Mouse (Mus musculus) heart, postnatal 25 days (tissue): ENCODE measurements around the gene Syn3. TPM values are rescaled to one million over a fixed set of nuclear protein-coding genes. Genes with fewer than 3 reads are reported as not detected.

Experiments used
- DNase-seq: peaks from one replicate; pipeline ENCODE4 v3.0.0; 2022; ENCODE audit warnings: low spot score
- intact Hi-C: fragments of 180-260 bp; cut with DNase I; formaldehyde crosslinking; loops from one replicate; pipeline ENCODE4 v1.15.1; 2025
- total RNA-seq, 2 experiments: library from RNA; stranded (reverse); gene quantifications; 2 replicates each; pipeline ENCODE4 v1.2.3; 2021

The Syn3 gene
- total RNA-seq, 2 experiments from 2014 or later: 0.44 to 0.53 TPM

DNA sequence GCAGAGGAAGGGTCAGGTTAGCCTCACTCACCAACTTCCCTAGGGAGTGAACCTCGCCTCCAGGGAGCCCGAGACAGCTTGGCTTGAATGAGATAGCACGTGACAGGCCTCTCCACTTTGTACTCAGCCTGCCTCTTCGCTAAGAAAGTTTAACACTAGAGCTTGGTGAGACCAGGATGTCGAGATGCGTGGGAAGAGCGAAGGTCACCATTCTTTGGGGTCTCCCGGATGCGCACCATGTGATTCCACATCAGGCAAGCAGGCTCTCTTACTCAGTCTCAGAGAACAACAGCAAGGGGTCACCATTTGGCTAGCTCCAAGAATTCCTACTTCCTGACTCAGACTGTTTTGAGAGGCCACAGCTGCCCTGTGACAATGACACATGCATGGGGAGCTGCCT is 234.1 kb downstream of the Syn3 start:
- peak; percentile 21 for DNase-seq
- intact Hi-C loops: no loop called here

DNA sequence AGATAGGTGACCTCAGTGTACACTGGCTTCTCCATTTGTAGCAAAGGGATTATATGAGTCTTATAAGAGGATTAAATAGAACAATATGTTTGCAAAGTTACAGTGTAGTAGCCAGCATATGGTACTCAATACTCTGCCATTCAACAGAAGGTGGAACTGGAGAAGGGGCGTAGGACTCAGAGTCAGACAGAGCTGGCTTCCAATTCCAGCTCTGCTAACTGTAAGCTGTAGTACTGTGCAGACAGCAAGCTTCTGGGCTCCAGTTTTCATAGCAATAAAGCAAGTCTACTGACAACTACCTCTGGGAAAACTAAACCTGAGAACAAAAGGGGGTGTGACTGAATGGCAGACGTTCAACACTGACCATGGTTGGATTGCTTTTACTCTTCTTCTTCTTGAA is 237.0 kb downstream of the Syn3 start:
- intact Hi-C loops: no loop called here
- no peak for DNase-seq

DNA sequence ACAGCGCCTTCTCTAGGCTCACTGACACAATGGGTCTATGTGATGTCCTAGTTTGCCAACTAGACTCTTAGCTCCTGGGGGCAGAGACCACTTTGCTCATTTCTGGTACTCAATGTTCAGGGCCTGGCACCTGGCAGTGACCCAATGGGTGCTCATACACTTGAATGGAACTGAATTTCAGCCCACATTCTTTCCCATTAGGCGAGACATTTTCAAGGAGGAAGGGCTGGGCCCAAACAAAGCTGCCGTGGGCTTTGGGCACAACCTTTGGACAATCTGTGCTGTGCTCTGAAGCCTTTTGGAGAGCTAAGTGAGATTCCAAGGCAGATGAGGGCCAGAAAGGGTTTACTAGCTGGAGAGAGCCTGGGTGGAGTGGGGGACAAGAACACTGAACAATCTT is 239.7 kb downstream of the Syn3 start:
- intact Hi-C loops: no loop called here

DNA sequence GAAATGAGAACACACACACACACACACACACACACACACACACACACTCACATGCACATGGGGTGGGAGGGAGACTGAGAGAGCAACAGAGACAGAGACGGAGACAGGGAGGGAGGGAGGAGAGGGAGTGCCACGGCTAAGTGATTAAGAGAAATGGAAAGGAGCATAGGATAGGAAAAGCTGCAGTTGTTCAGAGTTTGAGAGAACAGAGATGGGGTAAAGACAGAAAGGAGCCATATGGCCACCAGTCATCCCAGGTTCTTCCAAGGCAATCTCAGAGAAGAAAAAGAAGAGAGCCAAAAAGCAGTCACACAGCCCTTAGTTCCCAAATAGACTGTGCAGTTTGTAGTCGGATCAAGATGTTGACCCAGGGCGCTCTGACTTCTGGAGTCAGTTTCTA is 240.7 kb downstream of the Syn3 start:
- DNase-seq: no peak
- intact Hi-C loops: no loop called here

More for the DNA sequence above, 239.7 kb downstream of the Syn3 start:
- DNase-seq: no peak

DNA sequence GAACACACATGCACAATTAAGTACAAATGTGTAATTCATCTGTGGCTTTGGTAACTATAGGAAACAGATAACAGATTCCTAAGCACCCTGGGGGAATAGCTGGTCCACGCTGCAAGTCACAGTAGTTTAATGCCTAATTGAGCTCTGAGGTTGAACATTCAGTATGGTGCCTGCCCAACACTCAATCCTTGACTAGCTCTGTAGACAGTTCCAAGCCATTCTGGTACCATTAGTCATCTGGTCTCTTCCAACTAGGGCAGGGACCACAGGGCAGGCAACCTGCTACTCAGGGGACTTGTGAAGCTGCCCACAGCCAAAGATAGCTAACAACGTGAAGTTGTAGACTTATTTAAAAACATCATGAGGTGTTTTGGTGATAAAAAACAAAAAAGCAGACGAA is 241.7 kb downstream of the Syn3 start:
- intact Hi-C loops: no loop called here
- DNase-seq: no peak

DNA sequence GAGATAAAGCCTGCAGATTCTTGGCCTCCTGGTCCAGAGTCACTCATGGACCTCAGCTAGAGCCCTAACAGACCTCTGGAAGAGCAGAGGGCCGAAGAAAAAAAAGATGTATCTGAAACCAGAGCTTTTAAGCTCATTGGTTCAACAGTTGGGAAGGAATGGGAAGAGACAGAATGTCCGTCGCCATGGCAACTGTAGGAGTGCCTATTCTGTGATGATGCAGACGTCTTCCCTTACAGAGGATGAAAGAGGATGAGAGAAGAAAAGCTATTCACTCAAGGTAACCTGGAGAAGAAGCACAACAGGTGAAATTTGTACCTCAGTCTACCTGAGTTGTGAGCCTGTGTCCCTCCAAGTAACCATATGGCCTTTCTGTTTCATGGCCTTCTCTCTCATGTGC is 242.5 kb downstream of the Syn3 start:
- intact Hi-C loops: no loop called here
- DNase-seq: no peak

DNA sequence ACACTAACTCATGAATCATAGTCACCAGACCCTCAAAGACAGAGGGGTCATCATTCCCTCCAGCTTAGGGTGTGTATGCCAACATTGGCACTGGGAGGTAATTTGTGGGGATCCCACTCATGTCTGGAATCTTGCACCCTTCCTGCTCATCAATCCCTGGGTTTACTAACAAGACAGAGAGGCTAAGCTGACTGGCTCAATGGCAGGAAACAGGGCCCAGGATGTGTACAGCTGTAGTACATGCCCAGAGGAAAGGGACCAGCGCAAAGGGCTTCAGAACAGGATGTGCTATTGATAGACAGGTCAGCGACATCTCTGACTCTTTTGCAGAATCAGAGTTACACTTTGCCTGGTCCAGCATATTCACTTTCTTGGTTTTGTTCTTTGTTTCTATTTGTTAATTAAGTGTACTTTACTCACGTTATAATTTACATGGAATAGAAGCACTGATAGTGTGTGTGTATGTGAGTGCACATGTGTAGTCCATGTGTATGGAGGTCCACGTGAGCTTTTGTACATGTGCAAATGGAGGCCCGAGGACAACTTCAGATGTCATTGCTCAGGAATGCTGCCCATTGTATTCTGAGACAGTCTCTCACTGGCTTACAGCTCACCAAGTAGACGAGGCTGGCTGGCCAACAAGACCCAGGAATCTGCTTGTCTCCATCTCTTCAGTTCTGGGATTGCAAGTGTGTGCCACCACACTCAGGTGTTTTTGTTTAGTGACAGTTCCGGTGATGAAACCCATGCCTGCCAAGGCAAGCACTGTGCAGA is 248.4 kb downstream of the Syn3 start:
- intact Hi-C loops: no loop called here

DNA sequence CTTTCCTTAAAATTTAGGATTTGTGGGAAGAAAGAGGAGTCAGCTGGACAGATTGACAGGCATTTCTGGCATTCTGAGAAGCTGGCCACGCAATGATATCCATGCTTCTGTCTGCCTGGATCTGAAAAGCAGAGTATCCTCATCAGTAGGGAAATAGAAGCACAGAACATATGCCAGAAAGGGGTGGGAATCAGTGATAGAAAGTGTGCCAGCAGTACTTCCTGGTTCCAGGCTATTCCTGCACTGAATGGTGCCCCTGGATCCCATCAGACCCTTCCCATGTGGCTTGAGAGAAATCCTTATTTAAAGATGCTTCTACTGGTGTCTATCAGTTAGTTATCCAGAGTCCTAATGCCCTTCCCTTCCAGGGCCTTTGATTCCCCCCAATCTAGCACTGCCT is 249.4 kb downstream of the Syn3 start:
- no peak for DNase-seq
- intact Hi-C loops: no loop called here

More for the DNA sequence above, 248.4 kb downstream of the Syn3 start:
- no peak for DNase-seq

DNA sequence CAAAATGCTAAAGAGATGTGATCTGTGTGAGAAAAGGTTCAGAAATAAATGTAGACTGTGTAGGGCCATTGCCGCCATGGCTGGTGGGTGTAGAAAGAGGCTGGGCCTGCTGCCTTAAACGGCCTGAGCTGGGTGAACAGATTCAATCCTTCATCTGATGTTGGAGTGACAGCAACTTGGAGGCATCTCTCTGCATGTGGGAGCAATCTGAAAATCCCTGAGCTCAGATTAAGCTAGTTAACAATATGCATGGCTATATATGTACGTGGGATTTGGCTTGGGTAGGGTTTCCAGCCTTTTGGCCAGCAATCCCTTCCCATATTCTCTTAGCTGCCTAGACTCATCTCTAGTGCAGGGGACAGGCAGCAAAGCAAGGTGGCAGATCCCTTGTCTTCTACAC is 249.9 kb downstream of the Syn3 start:
- DNase-seq: no peak
- intact Hi-C loops: no loop called here

DNA sequence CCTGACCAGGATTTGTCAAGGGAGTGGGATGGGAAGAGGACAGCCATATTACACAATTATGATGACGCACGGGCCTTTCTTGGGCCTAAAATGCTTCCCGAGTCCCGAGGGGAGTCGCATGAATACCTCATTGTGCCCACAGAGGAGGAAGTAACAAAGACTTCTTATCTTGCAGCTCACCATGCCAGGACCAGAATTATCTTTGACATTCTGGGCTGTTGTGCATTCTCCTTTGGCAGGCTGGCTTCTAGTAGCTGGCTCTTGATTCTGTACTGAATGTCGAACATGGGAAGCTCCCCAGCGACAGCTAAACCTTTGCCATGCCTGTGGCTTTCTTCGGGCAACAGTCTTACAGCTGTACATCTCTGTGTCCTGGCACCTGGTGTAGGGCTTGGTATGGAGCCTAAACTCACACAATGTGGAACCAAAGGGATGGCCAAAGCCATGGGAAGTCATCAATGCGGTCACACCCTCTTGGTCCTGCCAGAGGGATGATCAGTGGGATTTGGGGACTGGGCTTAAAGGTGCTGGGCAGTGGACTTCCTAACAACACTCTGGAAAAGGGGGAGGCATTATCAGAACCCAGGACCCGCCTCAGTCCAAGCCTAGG is 250.5 kb downstream of the Syn3 start:
- no peak for DNase-seq

DNA sequence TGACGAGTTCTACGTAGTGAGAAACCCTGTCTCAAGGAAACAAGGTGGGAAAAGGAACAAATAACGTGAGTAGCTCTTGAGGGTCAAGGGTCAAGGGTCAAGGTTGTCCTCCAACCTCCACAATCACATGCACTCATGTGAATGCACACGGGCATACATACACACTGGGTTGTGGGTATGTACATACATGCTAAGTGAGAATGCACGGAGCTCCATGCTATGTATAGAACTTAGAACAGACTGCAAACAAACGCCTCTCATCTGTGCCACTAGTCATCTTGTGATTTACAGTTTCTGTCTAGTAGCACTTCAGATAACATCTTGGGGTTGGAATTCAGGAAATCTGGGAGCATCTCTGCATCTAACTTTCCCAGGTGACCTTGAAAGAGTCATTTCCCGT is 253.3 kb downstream of the Syn3 start:
- no peak for DNase-seq
- intact Hi-C loops: no loop called here

More for the DNA sequence above, 250.5 kb downstream of the Syn3 start:
- intact Hi-C loops: no loop called here

DNA sequence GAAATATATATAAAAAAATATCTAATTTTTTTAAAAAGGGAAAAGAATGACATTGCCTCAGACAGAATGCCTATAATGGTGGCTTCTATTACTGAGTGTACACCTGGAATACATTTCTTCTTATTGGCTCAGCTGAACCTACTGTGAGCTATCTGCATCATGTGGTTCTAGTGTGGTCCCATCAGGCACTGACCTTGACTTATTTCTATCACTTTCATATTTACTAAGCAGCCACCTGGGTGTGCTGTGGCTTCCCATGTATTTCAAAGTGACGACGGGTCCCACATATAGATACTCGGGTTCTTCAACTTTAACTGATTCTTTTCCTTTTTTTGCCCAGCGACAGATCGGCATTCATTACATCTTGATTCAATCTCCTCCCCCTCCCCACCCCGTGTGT is 255.2 kb downstream of the Syn3 start:
- intact Hi-C loops: no loop called here
- no peak for DNase-seq

DNA sequence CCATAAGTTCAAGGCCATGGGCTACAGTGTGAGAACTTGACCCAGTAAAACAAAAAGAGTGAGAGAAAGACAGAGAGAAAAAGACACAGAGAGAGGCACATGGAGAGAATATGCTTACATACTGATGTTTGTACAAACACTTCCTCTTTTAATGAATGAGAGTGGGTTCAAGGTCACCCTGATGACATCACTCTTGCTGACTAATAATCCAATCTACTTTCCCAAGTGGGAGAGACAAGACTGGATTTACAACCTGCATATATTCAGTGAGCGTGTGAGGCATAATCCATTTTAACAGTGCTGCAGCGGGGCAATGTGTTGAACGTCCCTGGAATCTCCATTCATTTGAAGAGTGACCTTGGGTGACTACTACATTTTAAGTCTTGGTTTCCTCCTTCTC is 256.0 kb downstream of the Syn3 start:
- intact Hi-C loops: no loop called here
- no peak for DNase-seq

DNA sequence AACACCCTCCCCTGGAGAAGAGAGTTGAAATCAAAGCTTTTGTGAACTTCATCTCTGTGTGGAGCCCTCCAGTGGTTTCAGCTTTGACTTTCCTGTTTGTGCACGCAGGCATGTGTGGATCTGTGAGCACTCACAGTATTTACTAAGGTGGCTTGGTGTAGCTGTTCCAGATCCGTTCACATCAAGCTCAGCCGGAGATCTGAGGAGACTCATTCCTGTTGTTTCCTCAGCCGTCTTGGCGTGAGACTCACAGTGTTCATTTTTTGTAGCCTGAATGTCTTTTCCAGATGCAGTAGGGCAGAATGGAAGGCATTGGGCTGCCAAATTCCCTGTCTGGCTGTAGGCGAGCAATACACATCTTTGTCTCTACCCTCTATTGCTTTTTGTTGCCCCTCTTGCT is 268.7 kb downstream of the Syn3 start:
- no peak for DNase-seq
- intact Hi-C loops: no loop called here

DNA sequence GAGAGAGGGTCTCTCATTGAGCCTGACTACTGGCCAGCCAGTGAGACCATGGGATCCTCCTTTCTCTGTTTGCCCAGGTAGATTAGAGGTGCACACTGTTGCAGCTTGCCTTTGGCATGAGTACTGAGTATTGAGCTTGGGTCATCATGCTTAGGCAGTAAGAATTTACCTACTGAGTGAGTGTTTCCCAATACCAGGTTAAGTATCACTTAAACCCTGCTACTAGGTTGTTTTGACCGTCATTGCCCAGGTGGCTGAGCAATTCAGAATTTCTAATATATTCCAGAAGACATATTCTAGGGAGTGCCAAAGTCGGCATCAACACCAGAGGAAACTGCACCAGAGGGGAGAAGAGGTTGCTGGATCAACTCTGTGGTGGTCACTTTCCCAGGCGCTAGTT is 273.2 kb downstream of the Syn3 start:
- no peak for DNase-seq
- intact Hi-C loops: no loop called here

DNA sequence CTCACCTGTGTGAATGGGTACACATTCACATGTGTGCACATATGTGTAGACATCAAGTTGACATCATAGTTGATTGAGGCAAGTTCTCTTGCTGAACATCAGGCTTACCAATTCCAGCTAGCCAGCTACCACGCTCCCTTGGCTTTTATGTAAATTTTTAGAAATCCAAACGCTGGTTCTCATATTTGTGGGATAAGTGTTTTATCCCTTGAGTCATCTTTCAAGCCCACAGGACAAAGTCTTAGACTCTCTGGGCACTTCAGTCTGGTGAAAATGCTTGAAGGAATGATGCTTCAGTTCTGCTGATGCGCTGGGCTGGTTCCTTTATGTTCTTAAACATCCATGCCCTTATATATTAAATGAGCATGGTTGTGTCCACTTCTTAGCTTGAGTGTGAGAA is 279.7 kb downstream of the Syn3 start:
- intact Hi-C loops: no loop called here
- no peak for DNase-seq

DNA sequence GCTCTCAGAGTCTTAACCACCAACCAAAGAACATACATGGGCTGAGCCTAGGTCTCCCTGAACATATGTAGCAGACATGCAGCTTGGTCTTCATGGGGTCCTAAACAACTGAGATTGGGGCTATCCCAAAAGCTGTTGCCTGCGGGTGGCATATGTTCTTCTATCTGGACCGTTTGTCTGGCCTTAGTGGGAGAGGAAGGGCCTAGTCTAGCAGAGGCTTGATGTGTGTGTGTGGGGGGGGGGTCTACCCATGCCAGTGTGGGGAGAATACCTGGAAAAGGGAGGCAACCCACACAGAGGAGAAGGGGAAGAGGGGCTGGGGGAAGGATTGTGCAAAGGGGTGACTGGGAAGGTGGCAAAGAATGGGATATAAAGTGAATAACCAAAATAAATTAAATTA is 281.9 kb downstream of the Syn3 start:
- no peak for DNase-seq
- intact Hi-C loops: no loop called here

DNA sequence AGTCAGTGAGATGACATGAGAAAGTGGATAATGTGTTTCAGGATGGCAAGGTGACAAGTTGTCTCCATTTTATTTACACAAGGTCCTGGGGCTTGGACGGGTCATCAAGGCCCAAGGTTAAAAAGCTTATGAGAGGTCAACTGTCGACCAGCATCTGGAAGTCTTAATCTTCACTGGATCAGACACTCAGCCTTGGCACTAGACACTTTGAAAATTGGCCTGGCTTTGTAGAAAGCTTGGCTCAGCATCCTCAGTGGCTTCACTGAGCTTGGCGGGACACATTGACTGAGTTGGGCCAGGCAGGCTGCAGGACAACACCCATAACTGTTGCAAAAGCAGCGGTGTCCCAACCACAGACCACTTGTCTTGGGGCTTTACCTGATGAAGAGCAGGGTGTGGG is 286.6 kb downstream of the Syn3 start:
- intact Hi-C loops: no loop called here

DNA sequence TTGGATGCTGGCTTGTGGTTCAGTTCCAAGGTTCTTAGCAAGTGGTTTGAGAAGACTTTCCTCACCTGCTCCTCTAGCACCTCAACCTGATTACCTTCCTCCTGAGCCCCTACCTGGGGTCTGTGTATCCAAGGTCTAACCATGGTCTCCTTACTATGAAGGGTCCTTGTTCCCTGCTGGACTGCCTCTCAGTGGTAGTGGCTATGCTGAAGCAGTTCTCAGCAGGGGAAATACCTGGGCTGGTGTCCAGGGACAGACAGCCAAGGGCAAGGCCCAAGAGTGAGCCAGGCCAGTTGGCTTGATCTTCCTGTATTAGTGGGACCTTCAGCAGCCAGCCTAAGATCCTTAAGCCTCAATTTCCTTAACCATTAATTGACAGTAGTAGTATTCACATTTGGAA is 294.8 kb downstream of the Syn3 start:
- intact Hi-C loops: no loop called here
- DNase-seq: peak; percentile 78

More for the DNA sequence above, 286.6 kb downstream of the Syn3 start:
- peak; percentile 49 for DNase-seq

DNA sequence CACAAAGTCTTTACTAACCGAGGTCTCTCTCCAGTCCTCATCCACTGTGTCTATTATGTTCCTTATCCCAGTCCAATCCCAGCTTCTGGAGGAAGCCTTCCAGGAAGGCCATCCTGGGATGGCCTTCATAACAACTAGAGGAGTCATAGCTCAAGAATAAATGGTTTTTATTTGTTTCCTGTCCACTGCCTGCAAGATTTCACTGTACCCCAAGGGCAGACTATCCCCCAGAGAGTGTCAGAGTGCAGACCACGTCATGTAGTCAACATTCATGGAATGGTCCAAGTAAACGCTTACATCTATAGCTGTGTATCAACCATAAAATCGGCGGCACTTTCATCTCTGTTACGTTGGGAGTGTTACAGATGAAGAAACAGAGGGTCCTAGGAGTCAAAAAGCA is 295.5 kb downstream of the Syn3 start:
- no peak for DNase-seq
- intact Hi-C loops: no loop called here

DNA sequence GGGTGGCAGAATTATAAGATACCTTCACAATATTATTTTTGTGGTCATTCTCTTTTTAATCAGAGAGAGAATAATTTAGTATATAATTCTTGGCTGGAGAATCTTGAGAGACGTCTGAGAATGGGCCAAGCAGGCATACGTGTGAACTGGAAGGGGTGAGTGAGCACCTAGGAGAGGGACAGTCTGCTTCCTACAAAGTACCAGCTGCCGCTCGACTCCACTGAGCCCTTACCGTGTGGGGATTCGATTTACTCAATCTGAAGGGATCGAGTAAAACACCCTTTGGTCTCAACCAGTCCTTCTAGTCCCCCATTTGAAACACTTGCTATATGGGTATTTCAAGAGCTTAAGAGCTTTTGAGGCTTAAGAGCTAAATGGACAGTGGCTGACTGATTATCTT is 296.9 kb downstream of the Syn3 start:
- intact Hi-C loops: no loop called here
- no peak for DNase-seq

DNA sequence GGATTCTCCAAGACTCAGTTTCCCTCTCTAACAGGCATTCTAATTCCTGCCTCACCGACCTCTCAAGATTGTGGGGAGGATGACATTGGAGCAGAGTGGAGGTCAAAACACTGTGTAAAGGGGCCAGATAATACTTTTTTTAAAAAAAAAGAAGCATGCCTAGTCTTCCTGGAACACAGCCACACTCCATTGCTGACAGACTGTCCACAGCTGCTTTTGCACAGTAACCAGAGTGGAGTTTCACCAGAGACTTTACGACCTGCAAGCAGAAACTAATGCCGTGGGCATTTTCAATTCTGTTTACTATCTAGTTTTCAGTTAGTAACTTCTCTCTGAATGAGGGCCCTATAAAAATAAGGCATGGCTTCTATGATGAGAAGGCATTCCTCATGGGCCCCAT is 297.7 kb downstream of the Syn3 start:
- intact Hi-C loops: no loop called here
- peak; percentile 18 for DNase-seq
